Mouse (Mus musculus): ENCODE data around the gene Eef1akmt2.

Eef1akmt2 gene

DNA sequence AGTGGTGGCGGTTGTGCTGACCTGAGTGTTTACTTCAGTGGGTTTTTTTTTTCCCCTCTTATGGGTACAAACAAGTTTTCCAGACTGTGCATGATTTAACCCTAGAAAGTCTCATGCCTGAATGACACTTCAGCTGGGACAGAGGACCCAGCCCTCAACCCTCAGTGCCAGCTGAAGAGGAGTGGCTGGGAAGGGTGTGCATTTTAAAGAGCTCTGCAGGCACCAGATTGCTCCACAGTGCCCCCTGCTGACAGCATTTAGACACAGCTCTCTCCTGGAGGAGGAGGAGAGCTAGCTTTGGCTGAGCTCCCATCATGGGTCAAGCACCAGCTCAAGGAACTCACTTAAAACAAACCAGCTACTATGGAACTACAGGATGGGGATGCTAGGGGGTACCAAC is 41.6 kb downstream of the Eef1akmt2 start:
- 34% methylated on average over 1 of the region's 1 CpGs for WGBS

DNA sequence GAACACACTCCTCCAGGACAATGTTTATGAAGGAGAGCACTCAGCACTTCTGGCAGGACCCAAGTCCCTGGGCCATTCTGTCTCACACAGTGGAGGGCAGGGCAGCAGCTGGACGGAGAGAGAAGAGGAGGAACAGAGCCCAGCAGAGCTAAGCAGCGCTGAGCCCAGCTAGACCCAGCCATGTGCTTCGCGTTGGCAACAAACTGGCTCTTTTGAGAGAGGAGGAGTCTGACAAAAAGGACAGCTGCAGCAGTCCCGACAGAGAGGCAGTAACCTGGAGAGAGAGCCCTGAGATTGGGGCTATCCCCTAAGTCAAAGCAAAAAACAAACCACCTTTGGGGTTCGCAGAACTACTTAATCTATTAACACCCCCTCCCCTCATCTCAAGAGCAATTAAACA is 42.1 kb downstream of the Eef1akmt2 start:
- WGBS: 16% methylated on average over 6 of the region's 6 CpGs

GRCm38 (mm10) chr7:132809721-132810120 is 42.8 kb downstream of the Eef1akmt2 start:
- WGBS: 57% methylated on average over 6 of the region's 6 CpGs

GRCm38 (mm10) chr7:132808841-132809682 is 43.4 kb downstream of the Eef1akmt2 start:
- WGBS: 19% methylated on average over 20 of the region's 20 CpGs

DNA sequence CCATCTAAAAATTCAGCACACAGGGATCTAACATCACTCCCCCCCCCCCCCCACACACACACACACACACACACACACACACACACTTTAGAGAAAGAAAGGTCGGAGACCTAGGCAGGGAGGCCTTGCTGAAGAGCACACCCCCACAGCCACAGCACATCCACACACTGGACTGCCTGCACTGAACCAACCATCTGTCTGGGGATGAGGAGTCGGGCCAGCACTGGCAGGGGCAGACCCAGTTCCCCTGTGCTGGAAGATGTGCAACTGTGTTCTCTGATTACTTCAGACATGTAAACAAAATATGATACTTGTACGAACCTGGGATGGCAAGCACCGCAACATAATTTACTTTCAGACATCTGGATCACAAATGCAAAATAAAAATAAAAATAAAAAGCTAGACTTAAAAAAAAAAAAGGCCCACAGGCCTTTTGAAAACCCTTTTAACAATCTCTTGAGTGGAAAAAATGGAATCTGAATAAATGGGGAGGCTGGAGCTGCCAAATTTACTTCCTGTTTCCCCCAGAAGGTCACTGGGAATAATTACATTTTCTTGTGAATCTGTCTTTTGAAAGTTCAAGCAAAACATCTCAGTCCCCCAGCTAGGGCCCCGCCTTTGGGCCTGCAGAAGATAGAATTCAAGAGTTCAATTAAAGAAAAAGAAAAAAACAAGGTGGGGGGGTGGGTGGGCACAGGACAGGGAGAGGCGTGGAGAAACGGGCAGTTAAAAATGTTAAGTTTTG is 44.2 kb downstream of the Eef1akmt2 start:
- 34% methylated on average over 7 of the region's 7 CpGs for WGBS

- WGBS: 43% methylated on average over 13 of the region's 13 CpGs
Measured at GRCm38 (mm10) chr7:132806926-132807857, 45.3 kb downstream of the Eef1akmt2 start.

DNA sequence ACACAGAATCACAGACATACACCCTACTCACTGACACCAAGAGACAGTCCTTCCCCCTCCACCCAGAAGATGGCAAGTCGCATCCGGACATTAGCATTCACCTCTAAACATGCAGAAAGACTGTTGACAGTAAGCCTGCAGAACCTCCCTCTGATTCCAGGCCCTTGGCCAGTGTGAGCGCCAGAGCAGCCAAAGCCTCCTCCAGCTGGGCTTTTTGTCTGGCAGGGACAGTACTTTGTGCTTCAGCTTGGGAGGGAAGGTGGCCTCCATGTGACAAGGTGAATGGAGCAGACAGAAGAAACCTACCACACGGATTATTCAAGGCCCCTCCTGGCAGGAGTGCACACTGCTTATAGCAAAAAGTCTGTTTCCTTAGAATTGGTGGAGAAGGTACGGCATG is 46.2 kb downstream of the Eef1akmt2 start:
- 23% methylated on average over 5 of the region's 5 CpGs for WGBS

DNA sequence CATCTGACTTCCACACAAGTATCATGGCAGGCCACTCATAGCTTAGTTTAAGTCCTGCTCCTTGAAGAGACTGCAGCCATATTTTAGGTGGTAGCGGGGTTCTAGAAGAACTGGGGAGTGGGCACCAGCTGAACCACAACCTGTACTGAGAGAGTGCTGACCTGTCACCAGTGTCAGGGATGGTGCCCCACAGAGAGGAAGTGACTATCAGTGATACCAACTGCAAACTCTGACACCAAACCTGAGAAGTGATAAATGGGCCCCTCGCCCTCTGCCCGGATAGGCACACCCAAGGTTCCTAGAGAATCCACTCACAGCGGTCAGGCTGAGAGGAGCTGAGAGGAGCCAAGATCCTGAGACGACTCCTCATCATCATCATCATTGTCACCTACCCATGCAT is 47.5 kb downstream of the Eef1akmt2 start:
- WGBS: 83% methylated on average over 5 of the region's 5 CpGs

GRCm38 (mm10) chr7:132804461-132804860 is 48.0 kb downstream of the Eef1akmt2 start:
- WGBS: 80% methylated on average over 7 of the region's 7 CpGs

- 52% methylated on average over 3 of the region's 3 CpGs for WGBS
Measured at GRCm38 (mm10) chr7:132803962-132804361, 48.5 kb downstream of the Eef1akmt2 start.

DNA sequence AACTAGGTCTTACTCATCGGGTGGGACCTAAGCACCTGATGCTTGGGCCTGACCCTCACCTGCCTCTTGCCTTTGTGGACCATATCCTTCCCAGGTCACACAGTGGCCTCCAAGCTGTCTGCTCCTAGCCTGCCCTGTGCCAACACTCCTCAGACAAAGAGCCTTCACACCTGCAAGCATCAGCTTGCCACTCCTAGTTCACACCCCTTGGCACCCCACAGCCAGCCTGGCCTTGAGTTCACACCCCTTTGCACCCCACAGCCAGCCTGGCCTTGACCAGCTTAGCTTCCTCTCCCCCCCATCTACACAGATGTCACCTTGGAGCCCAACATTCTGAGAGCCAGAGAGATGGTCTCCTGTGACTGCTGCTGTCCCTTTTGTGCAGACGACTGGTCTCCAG is 49.1 kb downstream of the Eef1akmt2 start:
- 78% methylated on average over 2 of the region's 2 CpGs for WGBS

DNA sequence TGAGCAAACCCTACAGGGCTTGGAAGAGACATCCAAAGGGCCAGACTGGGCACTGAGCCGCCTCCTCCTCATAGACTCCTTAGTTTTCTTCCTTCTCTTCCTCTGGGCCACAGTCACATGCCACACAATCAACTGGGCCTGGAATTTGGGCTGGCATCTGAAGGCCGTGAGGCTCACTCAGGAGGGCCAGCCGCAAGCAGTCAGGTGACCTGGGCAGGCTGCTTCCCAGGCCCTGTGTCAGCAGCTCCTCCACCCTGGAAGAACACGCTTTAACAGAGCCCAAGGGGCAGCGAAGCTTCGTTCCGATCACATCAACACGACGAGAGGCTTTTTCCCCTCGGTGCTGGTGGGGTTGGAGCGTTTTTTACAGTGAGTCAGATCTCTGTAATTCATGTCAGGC is 49.8 kb downstream of the Eef1akmt2 start:
- 72% methylated on average over 11 of the region's 11 CpGs for WGBS

GRCm38 (mm10) chr7:132802066-132802465 is 50.4 kb downstream of the Eef1akmt2 start:
- WGBS: 73% methylated on average over 2 of the region's 2 CpGs

GRCm38 (mm10) chr7:132801509-132801908 is 51.0 kb downstream of the Eef1akmt2 start:
- 84% methylated on average over 5 of the region's 5 CpGs for WGBS

- WGBS: 83% methylated on average over 10 of the region's 10 CpGs
Measured at GRCm38 (mm10) chr7:132800868-132801267, 51.6 kb downstream of the Eef1akmt2 start.

DNA sequence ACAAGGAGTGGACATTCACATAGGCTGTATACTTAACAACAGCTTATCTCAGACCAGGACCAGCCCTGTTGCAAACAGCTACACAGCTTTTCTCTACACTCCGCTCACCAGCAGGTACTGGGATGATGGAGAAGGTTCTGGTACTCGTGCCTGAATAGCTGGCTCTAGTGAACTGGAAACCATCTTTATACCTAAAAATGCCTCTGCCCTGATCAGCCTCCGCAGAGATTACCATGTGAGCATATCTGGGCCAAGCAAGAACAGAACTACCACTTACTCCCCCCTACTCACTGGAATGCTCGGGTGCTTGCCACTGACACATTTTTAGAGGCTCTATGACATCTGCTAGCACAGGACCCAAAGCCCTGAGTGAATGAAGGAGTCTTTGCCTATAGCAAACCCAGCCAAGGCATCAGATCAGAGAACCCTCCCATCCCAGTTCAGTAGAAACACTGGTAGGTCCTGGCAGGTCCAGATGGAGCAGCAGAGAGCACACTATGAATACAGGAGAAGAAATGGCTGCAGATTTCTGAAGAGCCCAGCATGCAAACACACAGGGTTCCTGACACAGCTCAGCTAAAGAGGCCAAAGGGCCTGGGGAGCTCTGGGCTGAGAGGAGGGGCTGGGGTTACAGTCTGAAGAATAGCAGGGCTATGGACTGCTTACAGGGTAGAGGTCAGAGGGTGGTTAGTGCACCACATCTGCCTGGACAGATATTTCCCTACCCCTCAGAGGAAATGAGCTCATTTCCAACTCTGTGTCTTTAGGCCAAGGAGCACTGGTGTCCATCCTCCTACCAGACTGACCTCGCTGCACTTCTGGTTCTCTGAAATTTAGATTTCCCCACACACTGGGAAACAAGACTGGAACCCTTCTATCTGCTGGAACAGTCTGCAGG is 53.1 kb downstream of the Eef1akmt2 start:
- 56% methylated on average over 5 of the region's 5 CpGs for WGBS

GRCm38 (mm10) chr7:132795141-132795540 is 57.3 kb downstream of the Eef1akmt2 start:
- WGBS: 77% methylated on average over 5 of the region's 5 CpGs

DNA sequence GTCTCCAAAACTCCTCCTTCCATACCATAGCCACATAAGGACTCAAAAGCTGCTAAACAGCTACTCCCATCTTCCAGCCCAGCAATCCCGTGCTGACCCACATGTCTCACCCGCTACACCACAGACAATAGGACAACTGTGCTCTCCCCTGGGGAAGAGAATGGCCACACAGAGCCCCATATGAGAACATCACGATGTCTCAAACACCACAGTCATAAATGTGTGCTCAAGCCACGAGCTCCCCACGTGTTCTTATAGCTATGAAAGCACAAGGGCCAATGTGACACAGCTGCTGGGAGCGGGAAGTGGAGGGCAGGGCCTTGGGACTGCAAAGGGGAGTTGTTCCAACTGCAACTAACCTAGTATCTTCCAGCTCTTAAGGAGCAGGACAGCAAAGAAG is 59.0 kb downstream of the Eef1akmt2 start:
- WGBS: 51% methylated on average over 6 of the region's 6 CpGs

DNA sequence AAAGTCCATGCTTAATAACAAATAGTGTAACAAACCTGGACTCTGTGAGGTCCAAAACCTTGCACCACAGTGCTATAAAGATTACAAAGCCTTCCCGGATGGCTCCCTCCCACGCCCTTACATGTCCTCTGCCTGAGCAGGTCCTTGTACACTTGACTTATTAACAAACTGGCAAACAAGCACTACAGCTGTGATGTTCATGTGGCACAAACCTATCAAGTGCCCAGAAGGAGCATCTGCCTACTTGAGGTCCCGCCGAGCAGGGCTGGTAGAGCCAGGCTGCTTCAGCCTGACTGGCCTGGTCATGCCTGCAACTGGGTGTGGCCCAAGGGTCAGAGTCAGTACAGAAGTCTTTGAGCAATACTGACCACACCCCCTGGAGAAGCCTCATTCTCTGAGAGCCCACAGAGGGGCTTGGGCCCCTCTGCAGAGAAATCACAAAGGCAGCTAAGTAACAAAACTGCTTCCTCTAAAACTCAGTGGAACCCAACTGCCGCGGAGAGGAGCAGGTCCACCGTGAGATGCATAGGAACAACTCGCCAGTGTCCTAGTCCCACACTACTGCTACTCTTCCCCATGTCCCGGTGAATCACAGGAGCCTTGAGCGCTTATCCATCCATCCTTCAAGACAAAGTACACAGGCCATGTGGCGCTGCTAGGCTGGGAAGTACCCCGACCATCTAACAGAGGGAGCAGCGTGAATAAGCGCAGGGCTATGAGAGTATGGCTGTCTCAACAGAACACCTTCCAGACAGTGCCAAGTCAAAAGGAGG is 61.8 kb downstream of the Eef1akmt2 start:
- WGBS: 84% methylated on average over 14 of the region's 14 CpGs

DNA sequence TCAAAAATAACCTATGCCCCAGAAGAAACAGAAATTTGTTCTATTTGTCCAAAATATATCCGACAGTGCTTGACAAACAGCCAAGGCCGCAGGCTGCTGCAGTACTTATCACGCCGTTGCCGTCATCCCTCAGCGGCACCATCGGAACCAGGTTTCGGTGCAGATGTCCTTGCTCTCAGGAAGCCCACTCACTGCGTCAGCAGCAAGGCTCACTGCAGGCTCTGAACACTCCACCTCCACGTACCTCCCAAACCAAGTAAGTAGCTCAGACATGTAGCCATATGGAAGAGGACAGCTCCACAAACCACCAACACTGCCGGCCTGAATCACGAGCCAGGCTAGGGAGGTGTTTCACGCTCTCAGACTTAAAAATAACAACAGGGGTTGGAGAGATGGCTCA is 63.6 kb downstream of the Eef1akmt2 start:
- WGBS: 58% methylated on average over 13 of the region's 13 CpGs

All from cerebral cortex, adult 2 months (tissue).